Mouse (Mus musculus): ENCODE measurements around the gene Pla2g10. TPM values are rescaled to one million over a fixed set of nuclear protein-coding genes. Genes with fewer than 3 reads are reported as not detected.
A peak's percentile ranks its signal among the peaks of the same experiment; 100 is the strongest.

Pla2g10 gene
- polyA plus RNA-seq, 1 experiment from 2014 or later: 142 TPM

DNA sequence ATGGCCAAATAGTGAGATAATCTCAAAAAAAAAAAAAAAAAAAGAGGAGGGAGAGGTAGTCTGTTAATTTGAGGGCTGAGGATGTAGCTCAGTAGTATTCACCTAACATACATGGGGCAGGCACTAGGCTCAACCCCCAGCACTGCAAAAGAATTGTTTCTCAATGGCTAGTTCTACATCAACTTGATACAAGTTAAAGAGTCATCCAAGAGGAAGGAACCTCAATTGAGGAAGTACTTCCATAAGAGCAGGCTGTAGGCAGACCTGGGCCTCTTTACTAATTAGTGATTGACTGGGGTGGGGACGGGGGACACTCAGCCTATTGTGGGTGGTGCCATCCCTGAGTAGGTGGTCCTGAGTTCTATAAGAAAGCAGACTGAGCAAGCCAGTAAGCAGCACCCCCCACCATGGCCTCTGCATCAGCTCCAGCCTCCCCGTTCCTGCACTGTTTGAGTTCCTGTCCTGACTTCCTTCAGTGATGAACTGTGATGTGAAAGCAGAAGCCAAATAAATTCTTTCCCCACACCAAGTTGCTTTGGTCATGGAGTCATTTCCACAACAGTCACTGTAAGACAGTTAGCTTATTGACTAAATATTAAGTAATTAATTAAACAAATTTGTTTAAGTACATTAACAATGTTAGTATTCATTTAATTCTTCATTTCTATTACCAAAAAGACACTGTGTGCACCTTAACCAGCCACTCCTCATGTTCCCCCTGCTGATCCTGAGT, 13.8 kb downstream of the Pla2g10 start:
- Histone ChIP-seq H3K36me3 (ENCODE audit: control insufficient read depth, insufficient read depth, low read length) (no peaks in the 10 kb centered on the region), H3K9me3 (ENCODE audit: control insufficient read depth, low read length) (no peaks in the 10 kb centered on the region), H3K27ac (replicated peaks) (no peak overlapping the region), H3K4me3 (ENCODE audit: low read depth, low read length) (no peak overlapping the region), H3K4me2 (replicated peaks; ENCODE audit: low read depth) (no peak overlapping the region), H3K27me3 (ENCODE audit: control insufficient read depth, insufficient read depth, low read length) (no peaks in the 10 kb centered on the region), H3K9ac (ENCODE audit: low read length) (no peak overlapping the region), H3K4me1 (replicated peaks; ENCODE audit: control insufficient read depth, insufficient read depth) (no peaks in the 10 kb centered on the region)
- DNase-seq (ENCODE audit: low spot score) (no peak), ATAC-seq (ENCODE audit: low FRiP score, low TSS enrichment) (no peak)
- TF ChIP-seq EP300 (optimal IDR thresholded peaks at IDR 0.05): no peak
- WGBS: 71% methylated on average over 2 of the region's 2 CpGs

DNA sequence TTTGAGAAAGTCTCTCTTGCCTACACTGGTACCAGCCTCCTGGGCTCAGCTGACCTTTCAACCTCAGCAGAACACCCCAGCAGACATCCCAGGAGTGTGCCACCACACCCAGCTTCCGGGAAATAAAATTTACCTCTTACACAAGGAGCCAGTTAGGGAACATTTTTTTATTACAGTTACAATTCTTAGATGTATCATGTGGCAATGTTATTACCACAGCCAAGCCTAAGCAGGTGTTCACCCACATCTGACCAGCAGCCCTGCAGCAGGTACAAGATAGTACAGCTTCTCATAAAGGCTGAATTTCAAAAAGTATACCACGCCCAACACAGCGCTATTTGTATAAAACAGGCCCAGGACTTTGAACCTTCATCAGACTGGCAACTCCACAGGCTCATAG, 15.9 kb downstream of the Pla2g10 start:
- H3K9me3 ChIP-seq (ENCODE audit: control insufficient read depth, low read length): no peaks in the 10 kb centered on the region
- peak overlapping the region; percentile 58 for H3K27ac ChIP-seq (replicated peaks)
- peak; percentile 95 for ATAC-seq (ENCODE audit: low FRiP score, low TSS enrichment)
- H3K4me3 ChIP-seq (ENCODE audit: low read depth, low read length): no peak overlapping the region
- no peaks in the 10 kb centered on the region for H3K36me3 ChIP-seq (ENCODE audit: control insufficient read depth, insufficient read depth, low read length)
- TF ChIP-seq EP300 (optimal IDR thresholded peaks at IDR 0.05) (no peak), CTCF (IDR thresholded peaks at IDR 0.05; ENCODE audit: low read depth) (no peak)
- H3K9ac ChIP-seq (ENCODE audit: low read length): no peak overlapping the region
- H3K4me1 ChIP-seq (replicated peaks; ENCODE audit: control insufficient read depth, insufficient read depth): no peaks in the 10 kb centered on the region
- WGBS: 53% methylated on average over 3 of the region's 3 CpGs
- no peak overlapping the region for H3K4me2 ChIP-seq (replicated peaks; ENCODE audit: low read depth)
- no peak for DNase-seq (ENCODE audit: low spot score)
- H3K27me3 ChIP-seq (ENCODE audit: control insufficient read depth, insufficient read depth, low read length): no peaks in the 10 kb centered on the region

DNA sequence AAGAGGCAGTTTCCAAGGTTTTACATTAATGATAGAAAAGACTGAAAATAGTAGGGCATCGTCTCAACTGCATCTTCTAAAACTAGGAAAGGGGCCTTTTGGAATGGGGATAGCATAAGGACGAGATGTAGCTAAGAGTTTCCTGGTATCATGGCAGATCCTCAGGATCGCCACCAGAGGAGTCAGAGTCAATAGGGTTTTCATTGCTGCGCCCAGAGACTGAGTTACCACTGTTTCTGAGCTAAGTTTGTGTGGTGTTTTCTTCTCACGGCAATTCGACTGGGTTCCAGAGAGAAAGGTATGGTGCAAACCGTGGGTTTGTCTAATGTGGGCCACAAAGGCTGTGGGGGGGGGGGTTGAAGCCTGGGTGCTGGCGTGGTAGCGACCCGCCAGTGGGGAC, 26.1 kb downstream of the Pla2g10 start:
- H3K9me3 ChIP-seq (ENCODE audit: control insufficient read depth, low read length): no peaks in the 10 kb centered on the region
- H3K4me2 ChIP-seq (replicated peaks; ENCODE audit: low read depth): no peak overlapping the region
- H3K27me3 ChIP-seq (ENCODE audit: control insufficient read depth, insufficient read depth, low read length): no peaks in the 10 kb centered on the region
- DNase-seq (ENCODE audit: low spot score) (no peak), ATAC-seq (ENCODE audit: low FRiP score, low TSS enrichment) (no peak)
- no peak overlapping the region for H3K4me3 ChIP-seq (ENCODE audit: low read depth, low read length)
- no peak overlapping the region for H3K27ac ChIP-seq (replicated peaks)
- H3K9ac ChIP-seq (ENCODE audit: low read length): no peak overlapping the region
- H3K36me3 ChIP-seq (ENCODE audit: control insufficient read depth, insufficient read depth, low read length): peaks cover 2% of the 10 kb centered on the region; the same call in 1 of the 2 replicates
- no peak for TF ChIP-seq CTCF (IDR thresholded peaks at IDR 0.05; ENCODE audit: low read depth)
- TF ChIP-seq EP300 (optimal IDR thresholded peaks at IDR 0.05): no peak
- H3K4me1 ChIP-seq (replicated peaks; ENCODE audit: control insufficient read depth, insufficient read depth): no peaks in the 10 kb centered on the region
- 93% methylated on average over 7 of the region's 10 CpGs for WGBS

DNA sequence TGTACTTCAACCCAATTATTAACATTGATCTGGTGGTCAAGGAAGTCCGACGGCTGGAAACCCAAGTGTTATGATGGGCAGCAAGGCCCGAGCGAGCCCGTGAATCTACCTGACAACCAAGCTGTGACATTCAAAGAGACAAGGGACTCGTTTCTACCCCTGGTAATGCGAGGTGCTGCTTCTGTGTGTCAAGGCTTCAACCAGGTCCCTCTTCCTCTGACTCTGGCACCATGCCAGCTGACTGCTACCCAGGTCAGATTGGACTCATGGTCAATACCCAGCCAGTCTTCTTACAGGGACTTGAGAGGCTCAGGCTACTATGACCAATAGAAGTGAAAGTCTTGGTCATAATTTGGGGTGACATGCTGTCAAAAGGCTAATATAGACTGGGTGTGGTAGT, 28.6 kb downstream of the Pla2g10 start:
- no peak overlapping the region for H3K4me3 ChIP-seq (ENCODE audit: low read depth, low read length)
- no peak for TF ChIP-seq CTCF (IDR thresholded peaks at IDR 0.05; ENCODE audit: low read depth)
- no peak for TF ChIP-seq EP300 (optimal IDR thresholded peaks at IDR 0.05)
- H3K27me3 ChIP-seq (ENCODE audit: control insufficient read depth, insufficient read depth, low read length): no peaks in the 10 kb centered on the region
- no peak overlapping the region for H3K4me2 ChIP-seq (replicated peaks; ENCODE audit: low read depth)
- WGBS: 94% methylated on average over 7 of the region's 7 CpGs
- no peak for ATAC-seq (ENCODE audit: low FRiP score, low TSS enrichment)
- H3K4me1 ChIP-seq (replicated peaks; ENCODE audit: control insufficient read depth, insufficient read depth): no peaks in the 10 kb centered on the region
- DNase-seq (ENCODE audit: low spot score): no peak
- no peaks in the 10 kb centered on the region for H3K9me3 ChIP-seq (ENCODE audit: control insufficient read depth, low read length)
- H3K36me3 ChIP-seq (ENCODE audit: control insufficient read depth, insufficient read depth, low read length): peaks cover 16% of the 10 kb centered on the region
- H3K27ac ChIP-seq (replicated peaks): no peak overlapping the region
- no peak overlapping the region for H3K9ac ChIP-seq (ENCODE audit: low read length)

DNA sequence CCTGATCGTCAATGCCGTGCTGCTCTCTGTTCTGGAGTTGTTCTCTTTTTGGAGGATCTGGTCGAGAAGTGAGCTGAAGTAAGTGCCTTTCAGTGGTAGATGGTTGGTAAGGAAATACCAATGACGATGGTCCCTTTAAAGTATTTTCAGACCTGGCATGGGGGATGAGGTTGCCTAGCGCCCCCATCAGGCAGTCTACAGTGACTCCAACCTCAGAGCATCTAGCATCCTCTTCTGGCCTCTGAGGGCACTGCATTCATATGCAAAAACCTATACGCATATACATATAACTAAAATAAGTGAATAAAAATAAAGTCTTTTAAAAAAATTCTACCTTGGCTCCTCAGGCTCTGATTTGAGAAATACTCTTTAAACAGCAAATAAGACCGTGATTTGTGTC, 31.8 kb downstream of the Pla2g10 start:
- Histone ChIP-seq H3K4me2 (replicated peaks; ENCODE audit: low read depth) (no peak overlapping the region), H3K27me3 (ENCODE audit: control insufficient read depth, insufficient read depth, low read length) (no peaks in the 10 kb centered on the region), H3K9ac (ENCODE audit: low read length) (no peak overlapping the region), H3K9me3 (ENCODE audit: control insufficient read depth, low read length) (no peaks in the 10 kb centered on the region), H3K27ac (replicated peaks) (no peak overlapping the region), H3K36me3 (ENCODE audit: control insufficient read depth, insufficient read depth, low read length) (peaks cover 20% of the 10 kb centered on the region), H3K4me1 (replicated peaks; ENCODE audit: control insufficient read depth, insufficient read depth) (no peaks in the 10 kb centered on the region), H3K4me3 (ENCODE audit: low read depth, low read length) (no peak overlapping the region)
- ATAC-seq (ENCODE audit: low FRiP score, low TSS enrichment): no peak
- TF ChIP-seq EP300 (optimal IDR thresholded peaks at IDR 0.05): no peak
- TF ChIP-seq CTCF (IDR thresholded peaks at IDR 0.05; ENCODE audit: low read depth): peak; percentile 62
- no peak for DNase-seq (ENCODE audit: low spot score)
- 91% methylated on average over 7 of the region's 7 CpGs for WGBS

DNA sequence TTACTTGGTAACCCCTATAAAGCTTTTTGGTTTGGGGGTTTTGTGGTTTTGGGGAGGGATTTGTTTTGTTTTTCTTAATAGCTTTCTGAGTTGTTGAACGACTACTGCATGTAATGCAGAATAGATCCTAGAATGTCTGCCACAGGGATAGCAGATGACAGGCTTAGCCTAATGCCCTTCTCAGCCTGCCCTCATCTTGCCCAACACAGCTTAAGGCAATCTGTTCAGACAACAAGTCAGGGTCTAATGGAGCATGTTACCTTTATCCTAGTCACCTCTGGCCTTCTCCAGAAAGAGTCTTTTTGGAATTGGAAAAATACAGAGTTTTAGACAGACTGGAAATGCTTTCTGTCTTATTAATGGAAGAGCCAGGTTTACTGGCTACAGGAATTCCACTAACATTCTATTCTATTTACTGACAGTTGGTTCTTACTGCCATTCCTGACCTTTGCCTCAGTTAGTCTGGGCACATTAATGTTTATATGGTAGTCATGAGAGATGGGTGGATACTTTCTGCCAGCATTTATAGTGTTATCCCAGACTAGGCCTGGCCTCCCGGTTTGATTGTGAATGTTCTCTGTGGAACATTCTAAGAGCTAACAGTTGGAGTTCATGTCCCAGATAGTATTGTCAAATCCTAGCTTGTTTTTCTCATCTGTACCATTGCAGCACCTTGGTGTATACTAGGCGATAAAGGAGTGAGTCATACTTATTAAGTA, 52.0 kb downstream of the Pla2g10 start:
- ATAC-seq (ENCODE audit: low FRiP score, low TSS enrichment) (peak; percentile 66; the same call in 1 of the 2 replicates), DNase-seq (ENCODE audit: low spot score) (no peak)
- Histone ChIP-seq H3K4me3 (ENCODE audit: low read depth, low read length) (no peak overlapping the region), H3K36me3 (ENCODE audit: control insufficient read depth, insufficient read depth, low read length) (peaks cover 3% of the 10 kb centered on the region; the same call in 1 of the 2 replicates), H3K9ac (ENCODE audit: low read length) (no peak overlapping the region), H3K27ac (replicated peaks) (no peak overlapping the region), H3K4me1 (replicated peaks; ENCODE audit: control insufficient read depth, insufficient read depth) (no peaks in the 10 kb centered on the region), H3K9me3 (ENCODE audit: control insufficient read depth, low read length) (no peaks in the 10 kb centered on the region), H3K4me2 (replicated peaks; ENCODE audit: low read depth) (no peak overlapping the region), H3K27me3 (ENCODE audit: control insufficient read depth, insufficient read depth, low read length) (no peaks in the 10 kb centered on the region)
- TF ChIP-seq CTCF (IDR thresholded peaks at IDR 0.05; ENCODE audit: low read depth) (no peak), EP300 (optimal IDR thresholded peaks at IDR 0.05) (no peak)
- 80% methylated on average over 3 of the region's 3 CpGs for WGBS

Measured in stomach, postnatal 0 days (tissue).